Mouse (Mus musculus): ENCODE measurements around the gene Taf9. TPM values are rescaled to one million over a fixed set of nuclear protein-coding genes. Genes with fewer than 3 reads are reported as not detected.

Gene Taf9
- total and polyA plus RNA-seq, 2 experiments, result 0.67 to 2.5 TPM

DNA sequence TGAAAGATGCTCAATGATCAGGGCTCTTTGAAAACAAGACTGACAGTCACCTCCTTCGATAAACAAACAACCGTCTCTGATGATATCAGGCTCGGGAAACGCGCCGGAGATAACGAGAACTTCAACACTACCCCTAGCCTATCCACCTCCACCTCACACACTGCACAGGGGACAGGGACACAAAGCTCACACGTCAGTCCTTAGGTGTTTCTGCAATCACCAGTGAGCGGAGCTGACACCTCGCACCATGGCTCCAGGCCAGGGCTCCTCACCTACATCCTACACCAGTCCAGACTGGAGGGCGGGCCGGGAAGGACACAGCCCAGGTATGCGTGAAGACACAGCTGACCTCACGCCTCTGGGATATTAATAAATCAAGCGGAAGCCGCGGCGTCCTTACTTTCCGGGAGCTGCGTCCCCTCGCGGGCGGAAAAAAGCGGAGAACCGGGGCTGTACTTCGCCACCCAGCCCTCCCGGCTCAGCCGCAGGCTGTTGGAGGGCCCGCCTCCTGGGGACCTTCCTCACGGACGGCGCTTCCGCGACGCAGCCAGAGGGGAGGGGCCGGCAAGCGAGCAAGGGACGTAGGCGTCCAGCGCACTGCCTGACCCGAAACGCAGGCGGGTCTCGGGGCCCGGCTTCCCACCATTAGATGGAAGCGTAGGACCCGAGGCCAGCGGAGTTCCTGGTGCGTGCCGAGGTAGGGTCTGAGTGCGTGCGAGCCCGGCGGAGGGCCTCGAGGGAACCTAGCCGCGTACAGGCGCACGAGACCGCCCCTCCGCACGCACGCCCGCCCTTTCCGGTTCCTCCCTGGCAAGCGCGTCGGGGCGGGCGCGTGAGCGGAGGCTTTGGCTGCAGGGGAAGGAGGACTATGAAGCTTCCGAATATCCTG lies 585 bp upstream of the Taf9 start, which contains the start of the genes Ak6 and Rad17:
Gene Ak6, plus strand, starts transcription at position 430 of the 889 bp plus-strand sequence.
Gene Rad17, minus strand, starts transcription at position 502 of the 889 bp plus-strand sequence.
- peaks cover 12% of the 10 kb centered on the region for H3K79me2 ChIP-seq (ENCODE audit: control insufficient read depth, insufficient read depth, low read length)
- TF ChIP-seq POLR2A (IDR thresholded peaks at IDR 0.05; ENCODE audit: extremely low read depth, insufficient read depth, low read length) (0 out of 2 replicates have a peak, but pooled peaks have one; percentile 60), CTCF (IDR thresholded peaks at IDR 0.05; ENCODE audit: low read depth, low read length) (0 out of 2 replicates have a peak, but pooled peaks have one; percentile 7)
- no peaks in the 10 kb centered on the region for H3K27me3 ChIP-seq (ENCODE audit: control insufficient read depth, insufficient read depth, low read length)
- H3K4me1 ChIP-seq (ENCODE audit: control insufficient read depth, insufficient read depth, low read length), result peaks cover 5% of the 10 kb centered on the region
- peak; percentile 79 for DNase-seq (ENCODE audit: extremely low read depth, low read depth, low spot score)
- H3K4me3 ChIP-seq (ENCODE audit: insufficient read depth, low read depth, low read length), result peak within 1 kb of the TSS; percentile 81
- peak within 1 kb of the TSS; percentile 92 for H3K9ac ChIP-seq (ENCODE audit: low read depth, low read length)
- WGBS, result under 1% methylated on average over 73 of the region's 73 CpGs
- H3K36me3 ChIP-seq (ENCODE audit: control insufficient read depth, insufficient read depth, low read length), result peaks cover 16% of the 10 kb centered on the region
- H3K27ac ChIP-seq (replicated peaks; ENCODE audit: insufficient read depth, low read depth, low read length), result peak within 1 kb of the TSS; percentile 93

DNA sequence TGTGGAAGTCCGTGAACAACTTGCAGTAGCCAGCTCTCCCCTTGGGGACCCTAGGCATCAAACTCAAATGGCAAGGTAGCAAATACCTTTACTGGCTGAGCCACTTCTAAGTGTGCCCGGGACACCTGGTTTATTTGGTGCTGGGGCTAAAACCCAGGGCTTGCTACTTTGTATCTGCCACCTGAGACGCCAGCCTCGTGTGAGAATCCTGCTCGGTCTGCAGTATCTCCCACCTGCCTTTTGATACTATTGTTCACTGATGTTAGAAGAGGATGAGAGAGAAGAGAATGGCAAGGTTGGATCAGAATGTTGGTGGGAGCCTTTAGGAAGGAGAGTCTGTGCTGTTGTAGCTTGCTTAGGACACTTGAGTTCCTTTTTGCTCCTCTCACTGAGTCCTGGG lies 6.7 kb downstream of the Taf9 start:
- WGBS, result 93% methylated on average over 5 of the region's 5 CpGs
- no peak for DNase-seq (ENCODE audit: extremely low read depth, low read depth, low spot score)
- H3K79me2 ChIP-seq (ENCODE audit: control insufficient read depth, insufficient read depth, low read length), result peaks cover 4% of the 10 kb centered on the region; the same call in 1 of the 2 replicates
- no peaks in the 10 kb centered on the region for H3K4me1 ChIP-seq (ENCODE audit: control insufficient read depth, insufficient read depth, low read length)
- H3K27me3 ChIP-seq (ENCODE audit: control insufficient read depth, insufficient read depth, low read length), result no peaks in the 10 kb centered on the region
- peaks cover 8% of the 10 kb centered on the region; the same call in 1 of the 2 replicates for H3K36me3 ChIP-seq (ENCODE audit: control insufficient read depth, insufficient read depth, low read length)
- no peak overlapping the region for H3K9ac ChIP-seq (ENCODE audit: low read depth, low read length)
- H3K4me3 ChIP-seq (ENCODE audit: insufficient read depth, low read depth, low read length), result no peak overlapping the region
- TF ChIP-seq CTCF (IDR thresholded peaks at IDR 0.05; ENCODE audit: low read depth, low read length) (no peak), POLR2A (IDR thresholded peaks at IDR 0.05; ENCODE audit: extremely low read depth, insufficient read depth, low read length) (no peak)
- H3K27ac ChIP-seq (replicated peaks; ENCODE audit: insufficient read depth, low read depth, low read length), result no peak overlapping the region

GRCm38 (mm10) chr13:100659864-100660456 lies 8.6 kb downstream of the Taf9 start:
- WGBS, result 40% methylated on average over 4 of the region's 4 CpGs
- Histone ChIP-seq H3K79me2 (ENCODE audit: control insufficient read depth, insufficient read depth, low read length) (peaks cover 4% of the 10 kb centered on the region; the same call in 1 of the 2 replicates), H3K27me3 (ENCODE audit: control insufficient read depth, insufficient read depth, low read length) (no peaks in the 10 kb centered on the region), H3K4me1 (ENCODE audit: control insufficient read depth, insufficient read depth, low read length) (no peaks in the 10 kb centered on the region), H3K27ac (replicated peaks; ENCODE audit: insufficient read depth, low read depth, low read length) (no peak overlapping the region), H3K9ac (ENCODE audit: low read depth, low read length) (no peak overlapping the region), H3K4me3 (ENCODE audit: insufficient read depth, low read depth, low read length) (no peak overlapping the region), H3K36me3 (ENCODE audit: control insufficient read depth, insufficient read depth, low read length) (peaks cover 8% of the 10 kb centered on the region; the same call in 1 of the 2 replicates)
- no peak for TF ChIP-seq POLR2A (IDR thresholded peaks at IDR 0.05; ENCODE audit: extremely low read depth, insufficient read depth, low read length)
- TF ChIP-seq CTCF (IDR thresholded peaks at IDR 0.05; ENCODE audit: low read depth, low read length), result peak; percentile 73
- peak; percentile 58 for DNase-seq (ENCODE audit: extremely low read depth, low read depth, low spot score)

GRCm38 (mm10) chr13:100669291-100670022 lies 18.1 kb downstream of the Taf9 start, which contains the start of gene Ccdc125:
Gene Ccdc125, plus strand, starts transcription at chr13:100669717.
- Histone ChIP-seq H3K4me3 (ENCODE audit: insufficient read depth, low read depth, low read length) (peak within 1 kb of the TSS; percentile 94), H3K27ac (replicated peaks; ENCODE audit: insufficient read depth, low read depth, low read length) (peak within 1 kb of the TSS; percentile 75), H3K4me1 (ENCODE audit: control insufficient read depth, insufficient read depth, low read length) (no peaks in the 10 kb centered on the region; the same call in 1 of the 2 replicates), H3K79me2 (ENCODE audit: control insufficient read depth, insufficient read depth, low read length) (peaks cover 4% of the 10 kb centered on the region; the same call in 1 of the 2 replicates), H3K9ac (ENCODE audit: low read depth, low read length) (peak within 1 kb of the TSS; percentile 91), H3K27me3 (ENCODE audit: control insufficient read depth, insufficient read depth, low read length) (no peaks in the 10 kb centered on the region), H3K36me3 (ENCODE audit: control insufficient read depth, insufficient read depth, low read length) (no peaks in the 10 kb centered on the region; the same call in 1 of the 2 replicates)
- peak; percentile 59 for DNase-seq (ENCODE audit: extremely low read depth, low read depth, low spot score)
- WGBS, result under 1% methylated on average over 44 of the region's 44 CpGs
- no peak for TF ChIP-seq CTCF (IDR thresholded peaks at IDR 0.05; ENCODE audit: low read depth, low read length)
- TF ChIP-seq POLR2A (IDR thresholded peaks at IDR 0.05; ENCODE audit: extremely low read depth, insufficient read depth, low read length), result 0 out of 2 replicates have a peak, but pooled peaks have one; percentile 4

DNA sequence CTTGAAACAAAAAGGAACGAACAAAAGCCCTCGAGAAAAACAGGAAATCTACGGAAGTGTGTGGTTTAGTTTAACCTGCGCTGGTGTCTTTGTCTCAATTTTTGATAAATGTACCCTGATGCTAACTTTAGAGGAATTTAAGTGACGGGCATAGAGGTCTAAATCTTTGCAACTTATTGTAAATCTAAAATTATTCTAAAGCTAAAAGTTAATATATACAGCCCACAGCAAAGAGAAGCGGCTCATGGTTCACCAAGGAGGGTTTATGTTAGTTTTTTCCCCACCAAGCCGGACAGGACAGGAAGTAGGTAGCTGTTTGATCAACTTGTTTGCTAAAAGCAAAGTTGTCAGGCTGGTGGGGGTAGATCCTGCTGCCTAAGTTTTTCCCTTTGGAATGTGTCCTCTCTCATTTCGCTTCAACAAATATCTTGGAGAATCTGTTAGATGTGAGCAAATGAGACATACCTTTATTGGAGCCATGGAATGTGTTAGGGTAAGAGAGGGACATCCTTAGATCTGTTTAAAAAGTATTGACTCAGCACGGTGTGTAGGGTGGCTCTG lies 18.9 kb downstream of the Taf9 start:
- Histone ChIP-seq H3K4me1 (ENCODE audit: control insufficient read depth, insufficient read depth, low read length) (no peaks in the 10 kb centered on the region; the same call in 1 of the 2 replicates), H3K36me3 (ENCODE audit: control insufficient read depth, insufficient read depth, low read length) (no peaks in the 10 kb centered on the region; the same call in 1 of the 2 replicates), H3K9ac (ENCODE audit: low read depth, low read length) (peak overlapping the region; percentile 42; the same call in 1 of the 2 replicates), H3K27ac (replicated peaks; ENCODE audit: insufficient read depth, low read depth, low read length) (0 out of 2 replicates have a peak overlapping the region, but pooled peaks have one; percentile 75), H3K27me3 (ENCODE audit: control insufficient read depth, insufficient read depth, low read length) (no peaks in the 10 kb centered on the region), H3K79me2 (ENCODE audit: control insufficient read depth, insufficient read depth, low read length) (peaks cover 4% of the 10 kb centered on the region; the same call in 1 of the 2 replicates), H3K4me3 (ENCODE audit: insufficient read depth, low read depth, low read length) (peak overlapping the region; percentile 94)
- peak; percentile 34 for DNase-seq (ENCODE audit: extremely low read depth, low read depth, low spot score)
- WGBS, result 4% methylated on average over 9 of the region's 9 CpGs
- TF ChIP-seq POLR2A (IDR thresholded peaks at IDR 0.05; ENCODE audit: extremely low read depth, insufficient read depth, low read length), result no peak
